Mouse (Mus musculus): ENCODE measurements around the gene Ercc1. TPM values are rescaled to one million over a fixed set of nuclear protein-coding genes. Genes with fewer than 3 reads are reported as not detected.

Gene Ercc1
- polyA plus RNA-seq, 1 experiment, result 46.6 TPM

- under 1% methylated on average over 45 of the region's 45 CpGs for WGBS
- peak; percentile 81 for DNase-seq
- peak overlapping the region; percentile 69 for H3K4me3 ChIP-seq (replicated peaks; ENCODE audit: extremely low read depth, low read depth, low read length)
- no peak for TF ChIP-seq CTCF (IDR thresholded peaks at IDR 0.05; ENCODE audit: insufficient read depth, low read length)
- TF ChIP-seq POLR2A (IDR thresholded peaks at IDR 0.05; ENCODE audit: borderline replicate concordance, extremely low read depth, low read depth, low read length), result peak; percentile 20; the same call in 1 of the 2 replicates
- peaks cover 2% of the 10 kb centered on the region; the same call in 1 of the 2 replicates for H3K4me1 ChIP-seq (ENCODE audit: control insufficient read depth, insufficient read depth, low read length)
These were observed 15.5 kb downstream of the Ercc1 start for GRCm38 (mm10) chr7:19359892-19360641.

- WGBS, result under 1% methylated on average over 27 of the region's 27 CpGs
These were observed 16.4 kb downstream of the Ercc1 start for GRCm38 (mm10) chr7:19360944-19361343.

DNA sequence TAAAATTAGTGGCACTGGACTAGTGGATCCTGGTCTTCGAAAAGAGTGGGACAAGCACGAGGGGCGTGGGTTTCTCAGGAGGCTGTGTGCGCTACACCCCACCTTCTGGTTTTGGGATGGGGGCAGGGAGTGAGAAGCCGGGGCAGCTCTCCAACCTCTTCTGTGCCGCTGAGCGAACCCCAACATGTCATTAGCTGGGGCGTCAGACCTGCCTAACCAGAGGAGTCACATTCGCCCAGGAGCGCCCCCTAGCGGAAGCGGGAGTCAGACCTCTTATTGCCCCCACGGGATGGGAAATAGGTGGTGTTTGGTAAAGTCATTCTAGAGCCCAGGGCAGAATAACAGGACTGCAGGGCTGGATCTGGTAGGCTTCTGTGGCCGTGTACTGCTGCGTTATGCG lies 17.1 kb downstream of the Ercc1 start:
- Histone ChIP-seq H3K4me1 (ENCODE audit: control insufficient read depth, insufficient read depth, low read length) (peaks cover 2% of the 10 kb centered on the region; the same call in 1 of the 2 replicates), H3K4me3 (replicated peaks; ENCODE audit: extremely low read depth, low read depth, low read length) (peak overlapping the region; percentile 21)
- 7% methylated on average over 16 of the region's 16 CpGs for WGBS
- no peak for TF ChIP-seq POLR2A (IDR thresholded peaks at IDR 0.05; ENCODE audit: borderline replicate concordance, extremely low read depth, low read depth, low read length)
- peak; percentile 70 for TF ChIP-seq CTCF (IDR thresholded peaks at IDR 0.05; ENCODE audit: insufficient read depth, low read length)
- peak; percentile 86 for DNase-seq

More at GRCm38 (mm10) chr7:19360944-19361343, 16.4 kb downstream of the Ercc1 start:
- DNase-seq, result peak; percentile 90
- peaks cover 2% of the 10 kb centered on the region; the same call in 1 of the 2 replicates for H3K4me1 ChIP-seq (ENCODE audit: control insufficient read depth, insufficient read depth, low read length)
- peak; percentile 55; the same call in 1 of the 2 replicates for TF ChIP-seq POLR2A (IDR thresholded peaks at IDR 0.05; ENCODE audit: borderline replicate concordance, extremely low read depth, low read depth, low read length)
- no peak for TF ChIP-seq CTCF (IDR thresholded peaks at IDR 0.05; ENCODE audit: insufficient read depth, low read length)
- peak overlapping the region; percentile 68 for H3K4me3 ChIP-seq (replicated peaks; ENCODE audit: extremely low read depth, low read depth, low read length)

DNA sequence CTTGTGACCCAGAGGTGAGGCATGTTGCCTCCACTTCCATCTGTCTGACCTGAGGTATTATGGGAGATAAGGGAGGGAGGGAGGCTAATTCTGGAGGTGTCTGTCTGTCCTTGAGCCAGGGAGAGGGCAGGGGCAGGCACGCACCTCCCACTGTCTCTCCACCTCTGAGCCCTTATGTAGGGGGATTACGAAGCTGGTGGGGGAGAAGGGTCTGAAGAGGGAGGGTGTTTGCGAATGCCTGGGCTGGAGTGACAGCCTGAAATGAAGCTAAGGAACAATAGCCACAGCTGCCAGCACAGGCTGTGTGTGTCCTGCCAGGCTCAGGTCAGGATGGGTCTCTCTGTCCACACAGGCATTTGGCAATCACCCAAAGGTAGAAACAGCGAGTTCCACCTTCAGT lies 17.7 kb downstream of the Ercc1 start:
- no peak overlapping the region for H3K4me3 ChIP-seq (replicated peaks; ENCODE audit: extremely low read depth, low read depth, low read length)
- TF ChIP-seq CTCF (IDR thresholded peaks at IDR 0.05; ENCODE audit: insufficient read depth, low read length) (no peak), POLR2A (IDR thresholded peaks at IDR 0.05; ENCODE audit: borderline replicate concordance, extremely low read depth, low read depth, low read length) (no peak)
- WGBS, result 39% methylated on average over 4 of the region's 4 CpGs
- H3K4me1 ChIP-seq (ENCODE audit: control insufficient read depth, insufficient read depth, low read length), result peaks cover 2% of the 10 kb centered on the region; the same call in 1 of the 2 replicates
- no peak for DNase-seq

DNA sequence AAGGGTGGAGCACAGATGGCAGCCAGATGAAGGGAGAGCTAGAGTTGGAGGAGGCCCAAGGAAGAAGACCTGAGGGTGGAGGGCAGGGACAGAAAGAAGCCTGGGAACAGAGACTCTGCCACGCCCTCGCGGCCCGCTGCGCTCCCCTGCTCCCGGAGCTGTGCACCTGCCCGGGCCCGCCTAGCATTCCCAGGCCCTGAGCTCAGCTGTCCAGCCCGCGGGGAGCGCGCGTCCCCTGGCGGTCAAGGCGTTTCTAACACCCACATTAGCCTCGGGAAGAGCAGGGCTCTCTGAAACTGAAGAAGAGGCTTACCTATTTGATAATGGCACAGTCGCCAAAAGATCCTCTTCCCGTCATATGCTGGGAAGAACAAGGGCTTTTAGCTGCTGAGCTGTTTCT lies 19.3 kb downstream of the Ercc1 start:
- peaks cover 2% of the 10 kb centered on the region; the same call in 1 of the 2 replicates for H3K4me1 ChIP-seq (ENCODE audit: control insufficient read depth, insufficient read depth, low read length)
- no peak overlapping the region for H3K4me3 ChIP-seq (replicated peaks; ENCODE audit: extremely low read depth, low read depth, low read length)
- WGBS, result 8% methylated on average over 18 of the region's 18 CpGs
- peak; percentile 70 for TF ChIP-seq CTCF (IDR thresholded peaks at IDR 0.05; ENCODE audit: insufficient read depth, low read length)
- no peak for TF ChIP-seq POLR2A (IDR thresholded peaks at IDR 0.05; ENCODE audit: borderline replicate concordance, extremely low read depth, low read depth, low read length)
- peak; percentile 81 for DNase-seq

- 59% methylated on average over 4 of the region's 4 CpGs for WGBS
- no peak for DNase-seq
- no peak for TF ChIP-seq CTCF (IDR thresholded peaks at IDR 0.05; ENCODE audit: insufficient read depth, low read length)
- no peak for TF ChIP-seq POLR2A (IDR thresholded peaks at IDR 0.05; ENCODE audit: borderline replicate concordance, extremely low read depth, low read depth, low read length)
- Histone ChIP-seq H3K4me3 (replicated peaks; ENCODE audit: extremely low read depth, low read depth, low read length) (no peak overlapping the region), H3K4me1 (ENCODE audit: control insufficient read depth, insufficient read depth, low read length) (peaks cover 2% of the 10 kb centered on the region; the same call in 1 of the 2 replicates)
These were observed 20.8 kb downstream of the Ercc1 start for GRCm38 (mm10) chr7:19365376-19365775.

GRCm38 (mm10) chr7:19368380-19368779 lies 23.8 kb downstream of the Ercc1 start:
- no peak for TF ChIP-seq POLR2A (IDR thresholded peaks at IDR 0.05; ENCODE audit: borderline replicate concordance, extremely low read depth, low read depth, low read length)
- TF ChIP-seq CTCF (IDR thresholded peaks at IDR 0.05; ENCODE audit: insufficient read depth, low read length), result no peak
- 24% methylated on average over 16 of the region's 16 CpGs for WGBS
- H3K4me3 ChIP-seq (replicated peaks; ENCODE audit: extremely low read depth, low read depth, low read length), result no peak overlapping the region
- DNase-seq, result peak; percentile 32
- peaks cover 2% of the 10 kb centered on the region; the same call in 1 of the 2 replicates for H3K4me1 ChIP-seq (ENCODE audit: control insufficient read depth, insufficient read depth, low read length)

DNA sequence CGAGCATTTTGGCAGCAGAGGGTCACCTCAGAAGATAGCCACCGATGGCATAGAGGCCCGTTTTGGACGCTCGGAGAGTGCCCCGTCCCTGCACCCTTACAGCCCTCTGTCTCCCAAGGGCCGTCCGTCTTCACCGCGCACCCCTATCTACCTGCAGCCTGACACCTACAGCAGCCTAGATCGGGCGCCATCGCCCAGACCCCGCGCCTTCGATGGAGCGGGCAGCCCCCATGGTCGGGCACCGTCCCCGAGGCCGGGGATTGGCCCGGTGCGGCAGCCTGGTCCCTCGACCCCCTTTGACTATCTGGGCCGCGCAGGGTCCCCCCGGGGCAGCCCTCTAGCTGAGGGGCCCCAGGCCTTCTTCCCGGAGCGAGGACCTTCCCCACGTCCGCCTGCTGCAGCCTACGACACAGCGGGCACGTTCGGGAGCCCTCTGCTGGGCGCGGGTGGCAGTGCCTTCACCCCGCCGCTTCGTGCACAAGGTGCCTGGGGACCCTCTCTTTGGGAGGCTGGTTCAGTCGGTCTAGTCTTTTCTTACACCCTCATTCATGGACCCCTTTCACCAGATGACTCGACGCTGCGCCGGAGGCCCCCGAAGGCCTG lies 25.3 kb downstream of the Ercc1 start:
- peak; percentile 68 for DNase-seq
- no peaks in the 10 kb centered on the region for H3K4me1 ChIP-seq (ENCODE audit: control insufficient read depth, insufficient read depth, low read length)
- WGBS, result 17% methylated on average over 46 of the region's 46 CpGs
- TF ChIP-seq POLR2A (IDR thresholded peaks at IDR 0.05; ENCODE audit: borderline replicate concordance, extremely low read depth, low read depth, low read length) (no peak), CTCF (IDR thresholded peaks at IDR 0.05; ENCODE audit: insufficient read depth, low read length) (peak; percentile 61)
- H3K4me3 ChIP-seq (replicated peaks; ENCODE audit: extremely low read depth, low read depth, low read length), result no peak overlapping the region

GRCm38 (mm10) chr7:19373367-19373766 lies 28.8 kb downstream of the Ercc1 start:
- H3K4me1 ChIP-seq (ENCODE audit: control insufficient read depth, insufficient read depth, low read length), result no peaks in the 10 kb centered on the region
- no peak for DNase-seq
- WGBS, result 85% methylated on average over 2 of the region's 2 CpGs
- TF ChIP-seq CTCF (IDR thresholded peaks at IDR 0.05; ENCODE audit: insufficient read depth, low read length) (no peak), POLR2A (IDR thresholded peaks at IDR 0.05; ENCODE audit: borderline replicate concordance, extremely low read depth, low read depth, low read length) (no peak)
- H3K4me3 ChIP-seq (replicated peaks; ENCODE audit: extremely low read depth, low read depth, low read length), result no peak overlapping the region

Measured in lung, adult 2 months (tissue).